Mouse (Mus musculus) monocyte, adult 5-6 weeks (primary cell): Measurements from ENCODE around the gene Gm5565. TPM values are rescaled to one million over a fixed set of nuclear protein-coding genes. Genes with fewer than 3 reads are reported as not detected.

ENCODE experiments used
- total RNA-seq: library from RNA; stranded (forward); fragments of 200-1000, 200-491, 200-594 nt; gene quantifications from 3 replicates; pipeline ENCODE4 v1.2.3, GENCODE M21; 2017

Gm5565 gene
- total RNA-seq, 1 experiment from 2014 or later = not detected

Other genes starting within 250 kb of the Gm5565 start
- gene Cyp3a25, start 150.9 kb downstream of the Gm5565 start, total RNA-seq = not detected in 3 replicates
- gene Cyp3a59, start 81.3 kb downstream of the Gm5565 start, total RNA-seq = not detected in 3 replicates
- gene Gm6309, start 10.2 kb upstream of the Gm5565 start, total RNA-seq = not detected in 3 replicates
- gene 1700001J03Rik, start 24.8 kb upstream of the Gm5565 start, total RNA-seq = not detected in 3 replicates
- 76.5 to 106 TPM (median 87.9 TPM) in 3 replicates for gene Rnf6, start 61.0 kb upstream of the Gm5565 start, total RNA-seq
- gene Cdk8, start 70.7 kb upstream of the Gm5565 start, total RNA-seq = 22.9 to 39.3 TPM (median 26.6 TPM) in 3 replicates
- not detected in 3 replicates for gene Wasf3, start 224.4 kb upstream of the Gm5565 start, total RNA-seq